Mouse (Mus musculus) liver, postnatal 0 days (tissue): ENCODE data around the gene Rab11fip4.

Experiments
- CTCF ChIP-seq: sonication (generic); IDR thresholded peaks from 2 replicates; pipeline ENCODE4 v1.5.1; 2016; ENCODE audit warnings: antibody characterized with exemption, low read depth
- EP300 ChIP-seq: IDR thresholded peaks from 2 replicates; pipeline ENCODE4 v1.6.1; 2016; ENCODE audit warnings: antibody characterized with exemption, low read depth, mild to moderate bottlenecking

DNA sequence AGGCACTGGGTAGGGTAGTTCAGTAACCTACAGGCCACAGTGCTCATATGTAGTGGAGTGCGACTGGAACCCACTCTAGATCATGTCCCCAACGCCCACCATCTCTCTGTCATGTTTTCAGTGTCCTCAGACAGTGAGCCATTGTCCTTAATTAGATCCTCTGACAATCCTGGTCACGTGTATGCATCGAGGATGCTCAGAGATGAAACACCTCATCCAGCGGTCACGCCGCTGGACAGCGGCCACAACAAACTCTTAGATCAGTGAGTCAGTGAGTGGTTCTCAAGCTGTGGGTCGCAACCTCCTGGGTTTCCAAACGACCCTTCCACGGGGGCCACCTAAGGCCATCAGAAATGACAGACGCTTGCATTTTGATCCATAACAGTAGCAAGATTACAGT lies 84.3 kb downstream of the Rab11fip4 start:
- no peak for TF ChIP-seq CTCF
- no peak for TF ChIP-seq EP300
